Mouse (Mus musculus): ENCODE measurements around the gene Tmem30b. TPM values are rescaled to one million over a fixed set of nuclear protein-coding genes. Genes with fewer than 3 reads are reported as not detected.
"Not testable (repeated sequence)": the region's sequence is repeated elsewhere in the genome, so short reads cannot be mapped to it uniquely, and the experiment has no call there.

The Tmem30b gene
- polyA plus RNA-seq, 1 experiment = not detected

DNA sequence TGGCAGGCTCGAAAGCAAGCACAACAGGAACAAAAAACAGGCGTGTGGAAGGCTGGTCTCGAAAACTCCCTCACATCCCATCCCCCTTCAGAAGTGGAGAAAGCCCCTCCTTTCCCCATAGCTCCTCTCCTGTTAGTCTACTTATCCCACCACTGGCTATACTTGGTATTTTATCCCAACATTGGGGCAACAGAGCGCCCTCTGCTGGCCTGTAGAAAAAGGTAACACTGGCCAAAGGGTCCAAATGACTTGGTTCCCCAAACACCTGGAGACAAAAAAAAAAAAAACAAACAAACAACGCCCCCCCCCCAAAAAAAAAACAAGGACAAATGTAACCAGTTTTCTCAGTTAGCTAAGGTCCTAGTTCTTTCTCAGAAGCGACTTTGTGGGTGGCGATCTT lies 13.9 kb upstream of the Tmem30b start:
- Histone ChIP-seq H3K27ac (ENCODE audit: insufficient read depth, low read depth, low read length) (no peak overlapping the region), H3K4me1 (ENCODE audit: control insufficient read depth, insufficient read depth, low read length) (no peaks in the 10 kb centered on the region), H3K4me3 (ENCODE audit: insufficient read depth, low read length) (no peak overlapping the region)
- peak; percentile 68 for TF ChIP-seq CTCF (IDR thresholded peaks at IDR 0.05; ENCODE audit: low read depth, low read length)
- no peak for TF ChIP-seq POLR2A (IDR thresholded peaks at IDR 0.05; ENCODE audit: borderline replicate concordance, low read depth, low read length)

DNA sequence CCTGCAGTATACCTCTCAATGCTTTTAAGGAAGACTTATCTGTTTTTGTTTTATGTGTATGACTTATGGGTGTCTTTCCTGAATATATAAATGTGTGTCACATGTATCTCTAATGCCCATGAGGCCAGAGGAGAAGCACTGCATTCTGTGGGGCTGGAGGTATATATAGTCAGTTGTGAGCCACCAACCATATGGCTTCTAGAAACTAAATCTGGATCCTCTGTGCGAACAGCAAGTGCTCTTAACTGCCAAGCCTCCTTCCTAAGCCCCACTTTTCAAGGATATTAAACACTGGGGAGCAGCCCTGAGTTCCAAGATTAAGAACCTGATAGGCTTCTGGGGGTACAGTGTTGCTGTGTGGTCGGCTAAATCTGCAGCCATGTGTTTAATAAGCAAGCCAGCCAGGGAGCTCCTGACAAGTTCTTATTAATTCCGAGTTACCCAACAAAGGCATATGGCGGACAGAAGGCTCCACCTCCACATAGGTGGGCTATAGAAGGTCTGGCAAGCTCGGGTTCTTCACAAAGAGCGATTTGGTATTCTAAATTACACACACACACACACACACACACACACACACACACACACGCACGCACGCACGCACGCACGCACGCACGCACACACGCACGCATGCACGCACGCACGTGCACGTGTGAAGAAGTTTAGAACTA lies 12.5 kb upstream of the Tmem30b start:
- Histone ChIP-seq H3K27ac (ENCODE audit: insufficient read depth, low read depth, low read length) (no peak overlapping the region), H3K4me3 (ENCODE audit: insufficient read depth, low read length) (no peak overlapping the region)
- TF ChIP-seq CTCF (IDR thresholded peaks at IDR 0.05; ENCODE audit: low read depth, low read length) (no peak), POLR2A (IDR thresholded peaks at IDR 0.05; ENCODE audit: borderline replicate concordance, low read depth, low read length) (no peak)

DNA sequence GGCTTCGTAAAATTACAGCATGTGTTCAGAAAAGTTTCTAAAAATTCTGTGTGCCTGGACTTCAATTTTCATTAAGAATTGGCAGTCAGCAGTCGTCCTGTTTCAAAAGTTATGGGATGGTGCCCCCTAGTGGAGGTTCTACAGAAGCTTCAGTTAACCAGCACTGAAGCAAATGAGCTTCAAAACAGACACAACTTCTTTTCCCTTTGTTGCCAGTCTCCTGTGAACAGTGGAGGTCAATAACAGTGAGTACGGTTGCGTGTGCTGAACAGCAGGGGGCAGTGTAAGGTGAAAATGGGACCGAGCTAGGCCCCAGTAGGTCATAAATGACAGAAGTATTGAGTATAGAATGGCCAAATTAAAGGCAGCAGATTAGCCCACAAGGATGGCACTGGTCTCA lies 8.0 kb upstream of the Tmem30b start:
- TF ChIP-seq CTCF (IDR thresholded peaks at IDR 0.05; ENCODE audit: low read depth, low read length) (peak; percentile 47), POLR2A (IDR thresholded peaks at IDR 0.05; ENCODE audit: borderline replicate concordance, low read depth, low read length) (no peak)
- no peaks in the 10 kb centered on the region for H3K4me1 ChIP-seq (ENCODE audit: control insufficient read depth, insufficient read depth, low read length)
- H3K27ac ChIP-seq (ENCODE audit: insufficient read depth, low read depth, low read length) = no peak overlapping the region
- H3K4me3 ChIP-seq (ENCODE audit: insufficient read depth, low read length) = no peak overlapping the region

More for the DNA sequence above, 12.5 kb upstream of the Tmem30b start:
- H3K4me1 ChIP-seq (ENCODE audit: control insufficient read depth, insufficient read depth, low read length) = no peaks in the 10 kb centered on the region

DNA sequence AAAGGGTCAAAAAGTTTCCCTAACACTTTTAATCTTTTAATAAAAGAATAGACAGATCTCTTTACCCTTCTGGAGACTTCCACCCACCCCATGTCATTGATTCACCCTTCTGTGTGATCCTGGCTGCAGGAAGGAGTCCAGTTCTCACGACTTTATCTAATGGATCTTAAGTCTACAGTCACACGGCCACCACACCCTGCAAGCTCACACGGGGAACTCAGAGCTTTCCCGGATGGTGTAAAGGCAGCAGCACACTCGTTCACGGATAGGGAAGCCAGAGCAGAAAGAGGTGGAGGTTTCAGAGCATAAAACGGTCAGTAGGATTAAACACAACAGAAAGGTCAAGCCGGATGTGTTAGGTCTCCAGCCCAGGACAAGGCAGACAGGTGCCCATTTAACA lies 2.1 kb upstream of the Tmem30b start:
- TF ChIP-seq POLR2A (IDR thresholded peaks at IDR 0.05; ENCODE audit: borderline replicate concordance, low read depth, low read length) (no peak), CTCF (IDR thresholded peaks at IDR 0.05; ENCODE audit: low read depth, low read length) (no peak)
- no peak overlapping the region for H3K4me3 ChIP-seq (ENCODE audit: insufficient read depth, low read length)
- no peaks in the 10 kb centered on the region for H3K4me1 ChIP-seq (ENCODE audit: control insufficient read depth, insufficient read depth, low read length)

DNA sequence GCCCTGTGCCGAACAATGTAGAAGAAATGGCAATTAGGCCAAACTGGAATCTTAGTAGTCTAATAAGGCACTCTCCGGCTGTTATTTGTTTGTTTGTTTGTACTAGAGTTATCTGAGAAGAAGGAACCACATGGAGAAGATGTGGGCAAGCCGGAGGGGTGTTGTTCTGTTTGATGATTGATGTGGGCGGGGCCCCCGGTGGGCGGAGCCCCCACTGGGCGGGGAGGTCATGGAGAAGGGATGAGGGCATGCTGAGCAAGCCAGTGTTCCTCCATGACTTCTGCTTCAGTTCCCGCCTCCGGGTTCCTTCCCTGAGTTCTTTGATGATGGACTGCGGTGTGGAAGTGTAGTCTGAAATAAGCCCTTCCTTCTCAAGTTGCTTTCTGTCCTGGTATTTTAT lies 1.5 kb upstream of the Tmem30b start:
- TF ChIP-seq POLR2A (IDR thresholded peaks at IDR 0.05; ENCODE audit: borderline replicate concordance, low read depth, low read length) (no peak), CTCF (IDR thresholded peaks at IDR 0.05; ENCODE audit: low read depth, low read length) (no peak)
- H3K4me3 ChIP-seq (ENCODE audit: insufficient read depth, low read length) = no peak overlapping the region
- no peaks in the 10 kb centered on the region for H3K4me1 ChIP-seq (ENCODE audit: control insufficient read depth, insufficient read depth, low read length)
- no peak overlapping the region for H3K27ac ChIP-seq (ENCODE audit: insufficient read depth, low read depth, low read length)

More for the DNA sequence above, 2.1 kb upstream of the Tmem30b start:
- no peak overlapping the region for H3K27ac ChIP-seq (ENCODE audit: insufficient read depth, low read depth, low read length)

DNA sequence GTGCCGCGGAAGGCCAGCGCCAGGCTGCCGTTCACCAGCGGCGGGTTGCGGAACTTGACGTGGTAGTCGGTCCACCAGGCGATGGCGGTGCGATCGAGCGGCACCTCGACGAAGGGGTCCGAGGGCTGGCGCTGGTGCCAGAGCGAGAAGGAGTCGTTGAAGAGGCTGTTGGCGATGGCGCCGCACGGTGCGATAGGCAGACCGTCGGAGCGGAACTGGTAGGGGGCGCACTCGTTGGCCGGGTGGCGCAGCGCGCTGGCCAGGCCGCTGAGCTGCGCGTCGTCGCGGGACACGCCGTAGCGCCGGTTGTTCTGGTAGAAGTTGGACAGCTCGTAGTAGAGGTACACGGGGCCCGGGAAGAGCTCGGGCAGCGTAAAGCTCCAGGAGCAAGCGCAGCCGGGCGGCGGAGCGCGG lies 513 bp downstream of the Tmem30b start:
- H3K4me3 ChIP-seq (ENCODE audit: insufficient read depth, low read length) = peak overlapping the region; percentile 39
- no peaks in the 10 kb centered on the region for H3K4me1 ChIP-seq (ENCODE audit: control insufficient read depth, insufficient read depth, low read length)
- TF ChIP-seq CTCF (IDR thresholded peaks at IDR 0.05; ENCODE audit: low read depth, low read length) (no peak), POLR2A (IDR thresholded peaks at IDR 0.05; ENCODE audit: borderline replicate concordance, low read depth, low read length) (no peak)
- no peak overlapping the region for H3K27ac ChIP-seq (ENCODE audit: insufficient read depth, low read depth, low read length)

DNA sequence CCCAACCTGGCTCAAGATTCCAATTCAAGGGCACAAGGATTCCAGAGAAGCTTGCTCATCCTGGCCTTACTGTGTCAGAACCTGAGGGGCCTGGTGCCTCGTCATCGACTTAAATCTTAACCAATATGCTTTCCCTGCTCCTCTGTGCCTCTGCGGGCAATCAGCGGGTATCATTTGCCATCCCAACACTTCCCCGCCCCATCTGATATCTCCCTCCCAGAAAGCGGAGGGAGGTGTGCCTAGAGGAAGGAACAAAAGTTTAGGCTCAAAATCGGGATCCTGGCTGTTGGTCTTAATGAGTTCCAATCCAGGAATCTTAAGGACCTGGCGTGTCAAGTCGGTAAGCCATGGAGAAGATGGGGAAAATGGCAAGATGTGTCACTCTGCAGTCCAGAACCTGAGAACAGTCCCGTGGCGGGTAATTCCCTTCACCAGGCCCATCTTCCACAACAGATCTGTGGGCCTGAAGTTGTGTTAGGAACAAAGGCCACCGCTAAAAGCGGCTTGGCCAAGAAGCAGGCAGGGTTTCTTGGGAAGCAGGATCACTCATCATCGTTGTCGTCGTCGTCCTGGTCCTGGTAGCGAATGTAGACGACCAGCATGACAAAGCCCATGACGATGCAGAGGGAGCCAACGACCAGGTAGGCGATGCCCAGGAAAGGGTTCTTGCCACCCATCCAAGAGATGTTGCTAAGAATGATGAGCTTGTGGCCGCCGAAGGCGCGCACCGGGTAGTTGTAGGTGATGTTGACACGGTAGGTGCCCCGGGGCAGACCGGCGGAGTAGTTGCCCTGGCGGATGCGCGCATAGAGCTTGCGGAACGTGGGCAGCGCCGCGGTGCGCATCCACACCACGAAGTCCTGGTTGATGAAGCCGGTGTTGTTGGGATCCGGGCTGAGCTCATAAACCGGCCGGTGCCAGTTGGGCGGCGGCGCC lies 1.2 kb downstream of the Tmem30b start:
- Histone ChIP-seq H3K27ac (ENCODE audit: insufficient read depth, low read depth, low read length) (no peak overlapping the region), H3K4me1 (ENCODE audit: control insufficient read depth, insufficient read depth, low read length) (no peaks in the 10 kb centered on the region), H3K4me3 (ENCODE audit: insufficient read depth, low read length) (peak overlapping the region; percentile 39)
- TF ChIP-seq CTCF (IDR thresholded peaks at IDR 0.05; ENCODE audit: low read depth, low read length) (no peak), POLR2A (IDR thresholded peaks at IDR 0.05; ENCODE audit: borderline replicate concordance, low read depth, low read length) (no peak)

DNA sequence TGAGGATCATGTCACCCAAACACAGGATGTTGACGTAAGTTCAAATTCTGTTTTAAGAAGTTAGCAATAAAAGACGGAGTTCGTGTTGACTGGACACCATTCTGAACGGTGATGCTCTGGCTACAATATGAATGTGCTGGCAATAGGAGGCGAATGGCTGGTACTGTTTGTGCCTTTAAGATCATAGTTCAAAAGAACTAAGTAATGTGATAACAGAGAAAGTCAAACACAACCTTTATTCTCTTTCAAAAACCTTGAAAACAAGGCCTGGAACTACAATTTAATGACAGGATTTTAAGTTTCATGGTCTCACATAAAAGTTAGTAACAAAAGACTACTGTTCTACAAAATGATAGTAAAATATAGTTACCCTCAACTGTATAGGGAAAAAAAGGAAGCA lies 3.0 kb downstream of the Tmem30b start:
- H3K4me3 ChIP-seq (ENCODE audit: insufficient read depth, low read length) = no peak overlapping the region
- TF ChIP-seq POLR2A (IDR thresholded peaks at IDR 0.05; ENCODE audit: borderline replicate concordance, low read depth, low read length) = no peak
- TF ChIP-seq CTCF (IDR thresholded peaks at IDR 0.05; ENCODE audit: low read depth, low read length) = no peak
- no peak overlapping the region for H3K27ac ChIP-seq (ENCODE audit: insufficient read depth, low read depth, low read length)
- H3K4me1 ChIP-seq (ENCODE audit: control insufficient read depth, insufficient read depth, low read length) = no peaks in the 10 kb centered on the region

DNA sequence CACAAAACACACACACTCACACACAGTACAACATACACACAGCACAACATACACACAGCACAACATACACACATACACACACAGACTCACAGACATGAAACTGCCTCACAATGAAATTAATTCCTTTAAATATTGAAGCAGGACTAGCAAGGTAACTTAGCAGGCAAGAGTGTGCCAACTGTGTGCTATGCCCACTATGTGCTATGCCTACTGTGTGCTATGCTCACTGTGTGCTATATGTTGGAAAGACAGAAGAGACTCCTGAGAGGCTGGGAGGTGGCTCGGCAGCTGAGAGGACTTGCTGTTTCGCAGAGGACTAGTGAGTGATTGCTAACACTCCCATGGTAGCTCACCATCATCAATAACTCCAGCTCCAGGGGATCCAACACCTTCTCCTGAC lies 5.8 kb downstream of the Tmem30b start:
- no peak overlapping the region for H3K4me3 ChIP-seq (ENCODE audit: insufficient read depth, low read length)
- H3K27ac ChIP-seq (ENCODE audit: insufficient read depth, low read depth, low read length) = no peak overlapping the region
- TF ChIP-seq CTCF (IDR thresholded peaks at IDR 0.05; ENCODE audit: low read depth, low read length) = no peak
- no peaks in the 10 kb centered on the region for H3K4me1 ChIP-seq (ENCODE audit: control insufficient read depth, insufficient read depth, low read length)

DNA sequence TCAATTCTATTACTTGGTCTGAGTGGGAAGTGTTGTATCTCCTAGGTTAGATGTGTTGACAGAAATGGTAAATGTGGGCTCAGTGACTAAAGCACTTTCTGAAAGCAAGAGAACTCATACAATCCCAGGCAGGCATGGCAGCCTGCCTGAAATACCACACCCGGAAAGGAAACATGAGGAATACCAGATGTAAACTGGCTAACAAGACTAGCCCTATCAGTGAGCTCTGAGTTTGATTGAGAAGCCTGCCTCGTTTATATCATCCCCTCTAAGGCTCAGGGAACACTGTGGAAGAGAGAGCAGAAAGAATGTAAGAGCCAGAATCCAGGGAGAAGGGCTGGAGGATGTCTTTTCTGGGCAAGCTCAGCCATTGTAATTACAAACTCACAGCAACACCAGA lies 7.0 kb downstream of the Tmem30b start:
- TF ChIP-seq POLR2A (IDR thresholded peaks at IDR 0.05; ENCODE audit: borderline replicate concordance, low read depth, low read length) = no peak
- TF ChIP-seq CTCF (IDR thresholded peaks at IDR 0.05; ENCODE audit: low read depth, low read length) = no peak
- H3K4me1 ChIP-seq (ENCODE audit: control insufficient read depth, insufficient read depth, low read length) = no peaks in the 10 kb centered on the region; the same call in 1 of the 2 replicates
- no peak overlapping the region for H3K27ac ChIP-seq (ENCODE audit: insufficient read depth, low read depth, low read length)
- H3K4me3 ChIP-seq (ENCODE audit: insufficient read depth, low read length) = no peak overlapping the region

DNA sequence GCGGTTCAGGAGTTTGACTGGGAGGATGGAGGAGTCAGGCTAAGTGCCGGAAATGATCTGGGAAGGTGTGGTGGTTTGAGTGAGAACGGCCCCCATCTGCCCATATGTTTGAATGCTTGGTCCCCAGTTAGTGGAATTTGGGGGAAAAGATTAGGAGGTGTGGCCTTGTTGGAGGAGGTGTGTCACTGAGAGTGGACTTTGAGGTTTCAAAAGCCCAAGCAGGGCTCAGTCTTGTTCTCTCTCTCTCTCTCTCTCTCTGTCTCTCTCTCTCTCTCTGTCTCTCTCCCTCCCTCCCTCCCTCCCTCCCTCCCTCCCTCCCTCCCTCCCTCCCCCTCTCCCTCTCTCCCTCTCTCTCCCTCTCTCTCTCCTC lies 8.1 kb downstream of the Tmem30b start:
- not testable (repeated sequence) for H3K27ac ChIP-seq (ENCODE audit: insufficient read depth, low read depth, low read length); H3K4me3 ChIP-seq (ENCODE audit: insufficient read depth, low read length); H3K4me1 ChIP-seq (ENCODE audit: control insufficient read depth, insufficient read depth, low read length)

Measured in bone marrow macrophage, adult 2 months (primary cell).